Mouse (Mus musculus): ENCODE data around the gene Tyrp1.

Gene Tyrp1

GRCm38 (mm10) chr4:80834050-80834449, at the start of gene Tyrp1:
TSS of gene Tyrp1 (plus strand) at chr4:80834123.
- no peak for DNase-seq

GRCm38 (mm10) chr4:80788339-80788738, 45.6 kb upstream of the Tyrp1 start:
- DNase-seq: no peak

- no peak for DNase-seq
Observed at GRCm38 (mm10) chr4:80819511-80819910, 14.4 kb upstream of the Tyrp1 start.

GRCm38 (mm10) chr4:80821945-80822344, 12.0 kb upstream of the Tyrp1 start:
- no peak for DNase-seq

DNA sequence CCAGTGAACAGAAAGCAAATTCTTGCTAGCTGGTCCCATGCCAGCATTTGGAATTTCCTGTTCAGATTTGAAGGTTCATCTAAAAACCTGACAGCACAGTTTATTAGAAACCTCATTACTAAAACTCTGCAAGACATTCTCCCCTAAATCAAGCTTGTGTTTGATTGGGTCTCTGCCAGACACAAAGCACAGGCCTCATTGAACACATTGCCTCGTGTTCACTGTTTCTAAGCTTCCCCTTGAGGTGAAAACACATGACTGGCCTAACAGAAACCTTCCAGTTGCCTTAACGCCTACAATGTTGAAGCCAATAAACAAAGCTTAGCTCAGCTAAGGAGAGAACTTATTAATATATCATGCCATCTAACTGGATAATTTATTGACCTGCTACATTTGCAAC, 5.7 kb upstream of the Tyrp1 start:
- DNase-seq: no peak

- DNase-seq: no peak
Observed at GRCm38 (mm10) chr4:80839317-80839716, 5.4 kb downstream of the Tyrp1 start.

- no peak for DNase-seq
Observed at GRCm38 (mm10) chr4:80841980-80842379, 8.1 kb downstream of the Tyrp1 start.

GRCm38 (mm10) chr4:80843752-80844151, 9.8 kb downstream of the Tyrp1 start:
- no peak for DNase-seq

- no peak for DNase-seq
Observed at GRCm38 (mm10) chr4:80846052-80846451, 12.1 kb downstream of the Tyrp1 start.

DNA sequence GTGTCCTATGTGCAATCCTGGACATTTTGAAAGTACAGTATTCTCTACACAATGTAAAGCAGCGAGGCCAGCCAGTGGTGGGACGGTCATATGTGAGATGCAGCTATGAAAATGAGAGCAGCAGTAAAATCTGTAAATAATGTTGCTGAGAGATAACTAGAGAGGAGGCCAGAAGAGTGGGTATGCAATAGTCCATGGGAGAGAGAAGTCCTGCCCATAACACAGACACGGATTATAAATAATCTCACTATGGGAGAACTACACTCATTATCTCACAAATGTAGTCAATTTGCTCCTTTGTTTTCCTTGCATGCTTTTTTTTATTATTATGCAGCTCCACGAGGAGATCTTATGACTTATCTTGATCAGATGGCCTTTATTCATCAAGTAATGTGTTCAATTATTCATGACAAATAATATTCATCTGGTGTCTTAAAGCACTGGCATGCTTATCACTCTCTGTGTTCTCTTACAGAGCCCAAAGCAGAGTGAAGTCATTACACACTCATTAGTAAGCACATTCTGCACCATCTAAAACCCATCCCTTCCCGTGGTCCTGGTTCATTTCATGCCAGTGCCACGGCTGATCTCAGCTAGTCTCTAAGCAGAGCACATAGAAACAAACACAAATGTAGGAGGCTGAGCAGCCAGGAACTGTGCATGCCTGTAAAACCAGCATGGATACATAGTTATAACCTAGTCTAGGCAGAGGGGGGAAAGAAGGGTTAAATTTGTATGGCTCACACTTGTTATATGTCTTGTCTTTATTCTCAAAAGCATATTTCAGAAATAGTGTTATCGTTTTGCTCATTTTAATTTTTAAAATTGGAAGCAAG, 18.9 kb downstream of the Tyrp1 start:
- no peak for DNase-seq

GRCm38 (mm10) chr4:80855495-80855894, 21.6 kb downstream of the Tyrp1 start:
- no peak for DNase-seq

DNA sequence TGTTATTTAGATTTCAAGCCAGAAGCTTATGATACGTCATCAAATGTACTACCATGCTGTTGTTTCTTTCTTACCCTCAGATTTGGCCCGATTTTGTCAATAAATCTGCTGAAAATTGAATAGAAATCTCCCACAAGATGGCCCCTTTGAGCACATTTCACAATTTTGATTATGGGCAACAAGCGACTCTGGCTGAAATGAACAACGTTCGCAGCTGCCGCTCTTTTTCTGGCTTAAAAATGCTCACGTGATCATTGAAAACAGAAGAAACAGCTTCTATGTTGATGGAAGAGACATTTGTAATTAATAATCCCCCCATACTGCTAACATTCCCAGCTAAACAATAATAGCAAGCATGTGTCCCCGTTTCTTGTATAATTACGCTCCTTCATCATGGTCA, 29.0 kb downstream of the Tyrp1 start:
- no peak for DNase-seq

- DNase-seq: no peak
Observed at GRCm38 (mm10) chr4:80863906-80864305, 30.0 kb downstream of the Tyrp1 start.

DNA sequence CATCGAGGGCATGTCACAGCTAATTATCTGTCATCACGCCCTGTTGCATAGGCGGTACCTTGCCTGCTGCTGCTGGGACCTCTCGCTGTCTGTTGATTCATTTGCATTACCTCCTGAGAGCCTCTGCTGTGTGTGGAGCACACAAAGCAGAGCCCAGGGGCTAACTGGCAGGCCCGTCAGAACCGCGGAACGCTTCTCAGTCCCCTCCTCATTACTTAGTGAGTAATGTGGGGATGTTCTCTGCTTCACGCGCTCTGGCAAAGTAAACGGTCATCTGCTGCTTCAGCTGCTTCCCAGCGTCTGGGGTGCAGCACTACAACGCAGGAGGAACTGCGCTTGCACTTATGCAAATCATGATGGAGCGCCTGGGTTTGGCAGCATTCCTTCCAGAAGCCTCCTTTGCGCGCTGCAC, 30.6 kb downstream of the Tyrp1 start:
- DNase-seq: no peak

- DNase-seq: no peak
Observed at GRCm38 (mm10) chr4:80866065-80866464, 32.1 kb downstream of the Tyrp1 start.

GRCm38 (mm10) chr4:80869598-80869997, 35.7 kb downstream of the Tyrp1 start:
- DNase-seq: no peak

- DNase-seq: no peak
Observed at GRCm38 (mm10) chr4:80872847-80873644, 39.1 kb downstream of the Tyrp1 start.

GRCm38 (mm10) chr4:80874121-80874859, 40.4 kb downstream of the Tyrp1 start:
- no peak for DNase-seq

- no peak for DNase-seq
Observed at GRCm38 (mm10) chr4:80875055-80875454, 41.1 kb downstream of the Tyrp1 start.

- no peak for DNase-seq
Observed at GRCm38 (mm10) chr4:80881996-80882599, 48.2 kb downstream of the Tyrp1 start.

GRCm38 (mm10) chr4:80886631-80887030, 52.7 kb downstream of the Tyrp1 start:
- DNase-seq: no peak

DNA sequence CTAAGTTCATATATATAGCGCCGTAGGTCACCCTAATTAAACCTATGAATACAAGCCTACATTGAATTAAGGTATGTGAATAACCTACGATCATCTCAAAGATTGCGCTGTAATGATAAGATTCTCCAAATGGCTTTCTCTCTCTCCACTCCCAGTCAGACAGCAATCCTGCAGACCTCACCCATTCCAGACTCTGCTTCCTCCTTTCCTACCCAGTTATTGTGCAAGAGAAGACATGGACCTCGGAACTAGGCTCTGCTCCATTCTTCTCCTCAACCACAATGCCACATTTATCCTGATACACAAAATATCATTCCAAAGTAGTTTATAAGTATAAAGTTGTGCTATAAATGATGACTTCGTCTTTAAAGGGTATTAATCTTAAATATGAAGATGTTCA, 57.1 kb downstream of the Tyrp1 start:
- DNase-seq: no peak
